Mouse (Mus musculus) heart, adult 11 months (tissue): ENCODE measurements around the gene Hist2h2be.
A peak's percentile ranks its signal among the peaks of the same experiment; 100 is the strongest.
"Not testable (repeated sequence)": the region's sequence is repeated elsewhere in the genome, so short reads cannot be mapped to it uniquely, and the experiment has no call there.

ENCODE experiments used
- DNase-seq: peaks from one replicate; pipeline ENCODE4 v3.0.0; 2022

Hist2h2be gene

GRCm38 (mm10) chr3:96198601-96199251 lies 22.2 kb upstream of the Hist2h2be start:
- DNase-seq, result not testable (repeated sequence)

DNA sequence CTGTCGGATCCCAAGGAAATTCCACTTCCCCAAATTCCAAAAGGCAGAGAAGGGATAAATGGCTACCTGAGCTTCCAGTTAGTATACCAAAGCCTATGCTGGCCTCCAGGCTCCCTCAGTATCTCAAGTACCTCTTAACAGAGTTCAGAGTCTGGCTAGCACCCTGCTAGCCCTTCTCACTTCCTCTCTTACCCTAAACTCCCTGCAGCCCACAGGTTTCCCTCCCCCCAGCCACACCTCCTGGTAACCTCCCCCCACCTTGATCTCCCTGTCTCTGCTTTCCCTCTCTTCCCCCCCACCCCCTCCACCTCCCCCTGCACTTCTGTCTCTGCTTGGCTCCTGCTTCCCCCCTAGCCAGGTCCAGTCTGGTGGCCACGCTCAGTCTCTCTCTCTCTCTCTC lies 21.2 kb upstream of the Hist2h2be start:
- no peak for DNase-seq

- DNase-seq, result no peak
Observed at GRCm38 (mm10) chr3:96207819-96208218, 13.1 kb upstream of the Hist2h2be start.

DNA sequence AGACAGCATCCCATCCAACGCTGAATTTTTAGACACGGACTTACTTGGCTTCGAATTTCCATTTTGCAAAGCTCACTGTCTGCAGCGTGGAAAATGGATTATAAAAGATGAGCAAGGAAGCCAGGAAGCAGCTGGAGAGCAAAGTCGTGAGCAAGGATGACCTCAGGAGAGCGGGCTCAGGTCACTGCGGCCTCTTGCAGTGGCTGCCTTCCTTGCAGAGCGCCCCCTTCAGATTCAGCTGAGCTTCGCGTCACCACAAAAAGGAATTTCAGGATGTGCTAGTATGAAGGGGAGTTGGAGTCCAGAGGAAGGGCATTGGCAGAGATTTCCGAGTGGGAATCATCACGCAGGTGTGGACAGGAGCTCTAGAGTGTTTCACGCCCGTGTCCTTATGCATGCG lies 11.7 kb upstream of the Hist2h2be start:
- DNase-seq, result no peak

- DNase-seq, result peak; percentile 94
Observed at GRCm38 (mm10) chr3:96219191-96219641, 1.7 kb upstream of the Hist2h2be start.

- peak; percentile 99 for DNase-seq
Observed at GRCm38 (mm10) chr3:96219661-96220130, 1.2 kb upstream of the Hist2h2be start, which contains the start of the genes Bola1 and Hist2h2ab. Gene Bola1 (minus strand): TSS chr3:96219709. Gene Hist2h2ab (plus strand): TSS chr3:96219865.

DNA sequence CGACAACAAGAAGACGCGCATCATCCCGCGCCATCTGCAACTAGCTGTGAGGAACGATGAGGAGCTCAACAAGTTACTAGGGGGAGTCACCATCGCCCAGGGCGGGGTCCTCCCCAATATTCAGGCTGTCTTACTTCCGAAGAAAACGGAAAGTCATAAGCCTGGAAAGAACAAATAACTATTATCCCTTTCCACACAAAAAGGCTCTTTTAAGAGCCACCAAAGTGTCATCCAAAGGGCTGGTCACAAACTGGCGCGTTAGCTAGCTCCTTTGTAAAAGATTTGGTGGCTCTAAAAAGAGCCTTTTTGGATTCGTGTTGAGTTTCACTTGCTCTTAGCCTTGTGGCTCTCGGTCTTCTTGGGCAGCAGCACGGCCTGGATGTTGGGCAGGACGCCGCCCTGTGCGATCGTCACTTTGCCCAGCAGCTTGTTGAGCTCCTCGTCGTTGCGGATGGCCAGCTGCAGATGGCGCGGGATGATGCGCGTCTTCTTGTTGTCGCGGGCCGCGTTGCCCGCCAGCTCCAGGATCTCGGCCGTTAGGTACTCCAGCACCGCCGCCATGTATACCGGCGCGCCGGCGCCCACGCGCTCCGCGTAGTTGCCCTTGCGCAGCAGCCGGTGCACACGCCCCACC lies 671 bp upstream of the Hist2h2be start:
- DNase-seq, result not testable (repeated sequence)

DNA sequence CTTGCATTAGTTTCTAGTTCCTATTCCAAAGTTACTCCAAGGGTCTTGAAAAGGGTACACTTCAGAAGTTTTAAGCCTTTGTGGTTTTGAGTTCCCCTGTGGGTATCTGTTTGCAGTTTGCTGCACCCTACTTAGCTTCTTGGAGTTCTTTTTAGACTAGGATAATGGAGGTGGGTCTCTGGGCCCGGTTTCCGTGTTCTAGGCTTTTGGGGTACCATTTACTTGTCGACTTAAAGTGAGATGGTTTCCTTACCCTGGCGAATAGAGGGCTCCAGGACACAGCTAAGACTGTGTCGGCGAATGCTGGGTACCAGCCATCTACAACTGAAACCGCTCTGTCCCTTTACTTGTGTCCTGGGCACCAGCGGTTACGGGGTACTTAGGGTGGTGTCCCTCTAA lies 720 bp downstream of the Hist2h2be start:
- DNase-seq, result peak; percentile 91

DNA sequence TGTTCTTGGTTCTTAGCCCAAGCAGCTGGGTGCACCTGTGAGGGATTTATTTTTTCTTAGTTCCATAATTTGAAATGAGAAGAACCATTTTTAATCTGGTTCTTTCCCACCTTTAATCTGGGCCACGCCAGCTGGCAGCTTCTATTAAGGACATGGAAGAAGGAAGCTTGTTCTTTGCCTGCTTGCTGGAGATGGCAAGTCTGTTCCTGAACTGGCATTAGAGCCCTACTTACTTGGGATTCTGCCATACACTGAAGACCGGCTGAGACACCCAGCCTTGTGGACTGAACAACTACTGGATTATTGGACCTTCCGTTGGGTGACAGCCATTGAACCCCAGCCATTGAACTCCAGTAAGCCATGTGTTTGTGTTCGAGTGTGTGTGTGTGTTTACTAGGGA lies 1.9 kb downstream of the Hist2h2be start:
- peak; percentile 92 for DNase-seq

- peak; percentile 85 for DNase-seq
Observed at GRCm38 (mm10) chr3:96225421-96225820, 4.5 kb downstream of the Hist2h2be start.

- DNase-seq, result peak; percentile 97
Observed at GRCm38 (mm10) chr3:96226695-96227648, 6.1 kb downstream of the Hist2h2be start.

GRCm38 (mm10) chr3:96228828-96229227 lies 7.9 kb downstream of the Hist2h2be start:
- no peak for DNase-seq

DNA sequence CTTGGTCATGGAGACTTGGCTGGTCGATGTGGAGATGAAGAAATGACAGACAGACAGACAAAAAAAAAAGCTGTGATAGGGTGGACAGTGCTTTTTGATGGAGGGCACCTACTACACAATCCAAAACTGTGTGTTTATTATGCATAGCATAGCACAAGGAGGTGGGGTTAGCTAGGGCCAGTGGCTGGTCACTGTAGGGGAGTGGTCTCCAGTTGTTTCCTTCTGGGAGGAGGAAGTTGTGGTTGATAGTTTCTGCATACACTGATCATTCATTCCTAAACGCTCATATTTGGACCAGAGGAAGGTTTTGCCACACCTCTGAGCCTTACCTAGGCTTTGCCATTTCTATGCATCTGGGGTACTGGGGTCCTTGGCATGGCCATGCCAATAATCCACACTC lies 9.5 kb downstream of the Hist2h2be start:
- peak; percentile 89 for DNase-seq

DNA sequence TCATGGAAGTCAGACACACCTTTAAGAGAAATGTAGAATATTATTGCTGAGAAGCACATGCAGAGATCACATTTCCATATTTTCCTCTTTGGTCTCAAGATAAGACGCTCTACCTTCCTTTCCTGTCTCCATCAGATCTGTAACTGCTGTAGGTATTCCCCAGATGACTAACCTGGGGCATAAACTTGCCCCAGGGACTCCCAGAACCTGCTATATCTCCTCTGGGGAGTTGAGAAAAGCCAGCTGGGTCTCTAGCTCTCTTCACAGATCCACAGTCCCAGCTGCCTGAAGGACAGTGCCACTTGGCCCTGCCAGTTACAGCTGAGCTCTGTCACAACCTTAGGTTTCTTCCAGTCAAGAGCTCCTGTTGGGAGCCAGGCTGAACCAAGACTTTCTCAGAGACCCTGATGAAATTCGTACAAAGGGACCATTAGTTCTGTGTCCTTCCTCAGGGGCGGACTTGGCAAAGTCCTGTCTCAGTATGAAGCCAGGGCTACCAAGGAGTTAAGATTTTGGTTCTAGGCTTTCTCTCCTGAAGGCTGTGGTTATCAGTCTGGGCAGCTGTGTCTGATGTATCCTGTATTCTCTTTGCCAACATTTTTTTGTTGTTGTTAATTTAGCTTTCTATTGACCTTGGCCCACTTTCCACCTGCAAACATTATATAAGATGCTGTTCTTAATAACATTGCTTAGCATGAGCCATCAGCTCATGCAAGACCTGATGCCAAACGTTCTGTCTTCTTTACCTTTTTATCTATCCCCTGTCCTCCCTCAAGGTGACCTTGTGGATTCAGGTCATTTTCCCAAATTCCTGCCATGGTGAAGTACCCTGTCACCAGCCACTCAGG lies 10.2 kb downstream of the Hist2h2be start:
- DNase-seq, result peak; percentile 92

DNA sequence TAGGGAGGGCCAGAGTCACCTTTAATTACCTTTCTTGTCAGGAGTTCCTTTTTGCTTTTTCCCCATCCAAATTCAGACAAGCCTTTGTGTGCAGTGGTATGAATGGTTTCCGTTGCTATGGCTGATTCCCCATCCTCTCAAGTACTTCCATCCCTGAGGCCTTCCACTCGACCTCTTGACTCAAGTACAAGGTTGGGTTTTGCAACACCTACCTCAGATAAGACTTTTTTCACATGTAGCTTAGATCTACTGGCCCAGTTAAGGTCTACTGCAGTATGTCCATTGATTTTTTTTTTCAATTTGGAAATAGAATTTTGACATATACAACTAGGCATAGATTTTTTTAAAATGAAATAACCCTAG lies 10.8 kb downstream of the Hist2h2be start:
- no peak for DNase-seq

DNA sequence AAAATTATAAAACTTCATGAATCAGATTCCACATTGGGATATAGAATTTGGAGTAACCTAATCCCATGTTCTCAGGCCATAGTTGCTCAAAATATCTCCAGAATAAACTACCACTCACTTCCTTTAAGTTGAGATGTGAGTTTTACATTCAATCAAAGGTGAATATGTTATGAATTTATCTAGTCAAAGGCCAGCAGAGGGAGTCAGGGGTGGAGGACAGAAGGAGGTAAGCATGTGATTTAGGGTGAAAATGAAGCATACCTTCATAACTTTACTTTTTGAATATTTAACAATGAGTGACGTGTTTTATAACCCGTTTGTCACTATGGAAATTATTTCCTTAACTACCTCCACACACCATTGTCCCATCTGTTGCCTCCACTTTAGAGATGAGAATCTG lies 14.0 kb downstream of the Hist2h2be start:
- DNase-seq, result no peak

DNA sequence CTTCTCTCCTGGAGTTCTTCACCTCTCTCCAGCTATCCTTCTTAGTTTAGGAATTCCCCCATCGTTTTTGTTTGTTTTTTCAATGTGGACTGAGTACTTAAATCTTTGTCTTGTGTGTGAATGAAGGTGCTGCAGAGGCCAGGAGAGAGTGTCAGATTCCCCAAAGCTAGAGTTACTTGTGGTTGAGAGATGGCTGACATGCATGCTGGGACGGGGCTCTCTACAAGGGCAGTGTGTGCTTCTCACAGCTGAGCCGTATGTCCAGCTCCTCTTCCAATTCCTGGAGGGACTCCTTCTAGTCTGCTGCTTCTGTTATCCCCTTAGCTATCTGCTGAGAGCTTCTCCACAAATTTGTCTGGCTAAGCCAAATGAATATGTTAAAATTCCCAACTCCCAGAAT lies 14.9 kb downstream of the Hist2h2be start:
- no peak for DNase-seq

- DNase-seq, result peak; percentile 82
Observed at GRCm38 (mm10) chr3:96236834-96237334, 16.0 kb downstream of the Hist2h2be start.

DNA sequence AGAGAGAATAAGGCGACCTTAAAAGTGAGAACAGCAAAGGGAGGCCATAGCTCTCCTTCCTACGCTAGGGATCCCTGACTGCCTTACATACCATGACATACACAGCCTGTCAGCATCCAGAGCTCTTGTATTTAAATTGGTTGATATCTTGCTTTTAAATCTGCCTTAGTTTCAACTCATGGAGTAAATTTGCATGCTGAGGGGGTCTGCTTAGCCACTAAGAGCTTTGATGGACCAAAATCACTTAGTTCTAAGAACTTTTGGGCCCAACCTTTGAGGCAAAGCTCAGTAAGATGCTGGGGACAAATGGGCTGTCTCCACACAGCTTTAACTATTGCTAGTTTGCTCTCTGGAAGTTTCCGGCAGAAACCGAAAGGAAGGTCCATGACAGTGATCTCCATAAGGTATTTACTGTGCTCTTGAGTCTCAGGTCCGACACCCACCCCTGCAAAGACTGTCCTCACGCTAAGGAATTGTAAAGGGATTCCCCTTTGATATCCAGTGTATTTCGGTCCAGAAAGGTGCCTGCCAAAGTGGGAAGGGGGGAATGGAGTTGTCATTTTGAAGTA lies 16.5 kb downstream of the Hist2h2be start:
- peak; percentile 87 for DNase-seq

GRCm38 (mm10) chr3:96237904-96238511 lies 17.1 kb downstream of the Hist2h2be start:
- peak; percentile 79 for DNase-seq
